Comparison of ENCODE assay signal across 8 mouse cellular contexts in genomic region chr8:43333465-43333864, GRCm38 (mm10). TPM values are rescaled to one million over a fixed set of nuclear protein-coding genes. Genes with fewer than 3 reads are reported as not detected.
DNase-seq lines count a peak whose midpoint lies in the region; ATAC-seq lines count a peak whose summit lies in the region.
"Had no signal": no experiment of that assay in that cellular context is flagged by ENCODE, and none has a peak within 500 bp of the region (broad histone marks: within the 10 kb centered on the region; RNA-seq: fewer than 3 reads in every experiment).

No protein-coding gene starts in this region.

- no peak overlapping the region for H3K4me2 ChIP-seq in kidney, embryonic 15.5 days

- DNase-seq in kidney, adult 18-20 months, result peak; percentile 3
- DNase-seq in Muller cell, postnatal 12 days (ENCODE audit: inconsistent ontology term), result peak; percentile 0
- DNase-seq in lung, postnatal 14 days, result peak; percentile 26
- no peak for DNase-seq in left cerebral cortex, adult 11 months (ENCODE audit: low spot score)
- no peak for DNase-seq in spleen, adult 12 weeks (ENCODE audit: low spot score)

- H3K4me1 ChIP-seq in kidney, embryonic 15.5 days, result no peaks in the 10 kb centered on the region

- H3K4me3 ChIP-seq in kidney, embryonic 15.5 days (replicated peaks), result no peak overlapping the region

- ATAC-seq in kidney, embryonic 15.5 days (replicated peaks; ENCODE audit: low FRiP score), result no peak
- 0 out of 2 replicates have a peak, but pooled peaks have one; percentile 42 for ATAC-seq in common myeloid progenitor, adult 5-6 weeks (replicated peaks; ENCODE audit: low read depth, poor library complexity, severe bottlenecking)

- no peak overlapping the region for H3K27ac ChIP-seq in kidney, embryonic 15.5 days

- no peak overlapping the region for H3K9ac ChIP-seq in kidney, embryonic 15.5 days

- no peaks in the 10 kb centered on the region for H3K36me3 ChIP-seq in kidney, embryonic 15.5 days

- H3K9me3 ChIP-seq in kidney, embryonic 15.5 days (replicated peaks), result no peaks in the 10 kb centered on the region

- H3K27me3 ChIP-seq in kidney, embryonic 15.5 days, result no peaks in the 10 kb centered on the region

- WGBS in kidney, embryonic 15.5 days, result 67% methylated on average over 4 of the region's 4 CpGs

RNA-seq across cellular contexts. Expression of gene Zfp42, which starts 26.7 kb away (rescaled TPM):
- not detected in 2 replicates for polyA plus RNA-seq in kidney, embryonic 15.5 days (2015; fragmentation: Nextera tagmentation; extraction: Ambion mirVana)
- not detected in 2 replicates for total RNA-seq in common myeloid progenitor, adult 5-6 weeks (2017)
- polyA plus RNA-seq: neural tube, embryonic 14.5 days had no signal

Comparison
In these comparisons a context has a peak if more than half of its experiments do, and no peak if none do; other contexts are left out.
1. DNase-seq: peak in kidney, adult 18-20 months (single experiment), Muller cell, postnatal 12 days (single experiment) and lung, postnatal 14 days (single experiment); none in left cerebral cortex, adult 11 months (single experiment) and spleen, adult 12 weeks (single experiment).